Mouse (Mus musculus): ENCODE results near the gene Mthfd2l.

The Mthfd2l gene

GRCm38 (mm10) chr5:90945453-90945852, 14.5 kb downstream of the Mthfd2l start:
- no peak for DNase-seq (ENCODE audit: low read depth, low spot score)

GRCm38 (mm10) chr5:90949499-90949898, 18.6 kb downstream of the Mthfd2l start:
- DNase-seq (ENCODE audit: low read depth, low spot score): no peak

GRCm38 (mm10) chr5:90951475-90951874, 20.6 kb downstream of the Mthfd2l start:
- DNase-seq (ENCODE audit: low read depth, low spot score): peak; percentile 17

GRCm38 (mm10) chr5:90952731-90953481, 22.0 kb downstream of the Mthfd2l start:
- peak; percentile 35 for DNase-seq (ENCODE audit: low read depth, low spot score)

- peak; percentile 50 for DNase-seq (ENCODE audit: low read depth, low spot score)
Observed at GRCm38 (mm10) chr5:90964316-90964715, 33.4 kb downstream of the Mthfd2l start.

GRCm38 (mm10) chr5:90964764-90965163, 33.8 kb downstream of the Mthfd2l start:
- DNase-seq (ENCODE audit: low read depth, low spot score): no peak

GRCm38 (mm10) chr5:90965386-90965785, 34.5 kb downstream of the Mthfd2l start:
- peak; percentile 28 for DNase-seq (ENCODE audit: low read depth, low spot score)

- peak; percentile 65 for DNase-seq (ENCODE audit: low read depth, low spot score)
Observed at GRCm38 (mm10) chr5:90977244-90977643, 46.3 kb downstream of the Mthfd2l start.

GRCm38 (mm10) chr5:90980297-90980696, 49.4 kb downstream of the Mthfd2l start:
- DNase-seq (ENCODE audit: low read depth, low spot score): no peak

GRCm38 (mm10) chr5:90987605-90988004, 56.7 kb downstream of the Mthfd2l start:
- DNase-seq (ENCODE audit: low read depth, low spot score): no peak

GRCm38 (mm10) chr5:90988149-90988548, 57.2 kb downstream of the Mthfd2l start:
- no peak for DNase-seq (ENCODE audit: low read depth, low spot score)

- no peak for DNase-seq (ENCODE audit: low read depth, low spot score)
Observed at GRCm38 (mm10) chr5:90988592-90988991, 57.7 kb downstream of the Mthfd2l start.

GRCm38 (mm10) chr5:90999942-91000341, 69.0 kb downstream of the Mthfd2l start:
- DNase-seq (ENCODE audit: low read depth, low spot score): no peak

- peak; percentile 18 for DNase-seq (ENCODE audit: low read depth, low spot score)
Observed at GRCm38 (mm10) chr5:91015216-91015615, 84.3 kb downstream of the Mthfd2l start.

GRCm38 (mm10) chr5:91023114-91023513, 92.2 kb downstream of the Mthfd2l start:
- DNase-seq (ENCODE audit: low read depth, low spot score): no peak

GRCm38 (mm10) chr5:91027164-91027563, 96.2 kb downstream of the Mthfd2l start, which contains the start of gene Epgn:
Gene Epgn, plus strand, starts transcription at chr5:91027464.
- no peak for DNase-seq (ENCODE audit: low read depth, low spot score)

- no peak for DNase-seq (ENCODE audit: low read depth, low spot score)
Observed at GRCm38 (mm10) chr5:91027840-91028239, 96.9 kb downstream of the Mthfd2l start.

GRCm38 (mm10) chr5:91030629-91031028, 99.7 kb downstream of the Mthfd2l start:
- DNase-seq (ENCODE audit: low read depth, low spot score): no peak

GRCm38 (mm10) chr5:91035341-91035740, 104.4 kb downstream of the Mthfd2l start:
- peak; percentile 83 for DNase-seq (ENCODE audit: low read depth, low spot score)

- DNase-seq (ENCODE audit: low read depth, low spot score): no peak
Observed at GRCm38 (mm10) chr5:91036628-91037027, 105.7 kb downstream of the Mthfd2l start.

GRCm38 (mm10) chr5:91037756-91038155, 106.8 kb downstream of the Mthfd2l start:
- DNase-seq (ENCODE audit: low read depth, low spot score): peak; percentile 71

- peak; percentile 81 for DNase-seq (ENCODE audit: low read depth, low spot score)
Observed at GRCm38 (mm10) chr5:91038547-91038946, 107.6 kb downstream of the Mthfd2l start.

- peak; percentile 12 for DNase-seq (ENCODE audit: low read depth, low spot score)
Observed at GRCm38 (mm10) chr5:91038963-91039362, 108.0 kb downstream of the Mthfd2l start.
